Mouse (Mus musculus): ENCODE results near the gene Zcchc9. TPM values are rescaled to one million over a fixed set of nuclear protein-coding genes. Genes with fewer than 3 reads are reported as not detected.

The Zcchc9 gene
- polyA plus RNA-seq (2014; fragmentation: Nextera tagmentation; extraction: Ambion mirVana), result 31.4 and 32.6 TPM in 2 replicates

- Histone ChIP-seq H3K4me2 (peak within 1 kb of the TSS; percentile 79), H3K27ac (ENCODE audit: low read depth, low read length) (peak within 1 kb of the TSS; percentile 92), H3K9me3 (ENCODE audit: control insufficient read depth, low read length) (no peaks in the 10 kb centered on the region), H3K27me3 (replicated peaks; ENCODE audit: control insufficient read depth, insufficient read depth, low read length) (no peaks in the 10 kb centered on the region), H3K9ac (ENCODE audit: low read depth, low read length) (peak within 1 kb of the TSS; percentile 98), H3K4me1 (replicated peaks; ENCODE audit: control insufficient read depth, insufficient read depth, low read length) (0 out of 2 replicates have a peak, but pooled peaks cover 3% of the 10 kb centered on the region), H3K36me3 (ENCODE audit: control insufficient read depth, insufficient read depth, low read length) (peaks cover 13% of the 10 kb centered on the region), H3K4me3 (ENCODE audit: low read depth, low read length) (peak within 1 kb of the TSS; percentile 96)
- under 1% methylated on average over 50 of the region's 50 CpGs for WGBS
- ATAC-seq (replicated peaks; ENCODE audit: low FRiP score), result peak; percentile 97
- peak; percentile 88 for DNase-seq (ENCODE audit: low spot score)
Observed at GRCm38 (mm10) chr13:91807155-91807839, at the start of gene Zcchc9. TSS of gene Zcchc9 (minus strand) at chr13:91807705.

- no peaks in the 10 kb centered on the region for H3K36me3 ChIP-seq (ENCODE audit: control insufficient read depth, insufficient read depth, low read length)
- H3K4me2 ChIP-seq, result no peak overlapping the region
- WGBS, result 74% methylated on average over 3 of the region's 3 CpGs
- no peak overlapping the region for H3K9ac ChIP-seq (ENCODE audit: low read depth, low read length)
- no peak overlapping the region for H3K4me3 ChIP-seq (ENCODE audit: low read depth, low read length)
- no peaks in the 10 kb centered on the region for H3K4me1 ChIP-seq (replicated peaks; ENCODE audit: control insufficient read depth, insufficient read depth, low read length)
- no peak overlapping the region for H3K27ac ChIP-seq (ENCODE audit: low read depth, low read length)
- H3K27me3 ChIP-seq (replicated peaks; ENCODE audit: control insufficient read depth, insufficient read depth, low read length), result no peaks in the 10 kb centered on the region
- DNase-seq (ENCODE audit: low spot score), result no peak
- ATAC-seq (replicated peaks; ENCODE audit: low FRiP score), result no peak
- no peaks in the 10 kb centered on the region for H3K9me3 ChIP-seq (ENCODE audit: control insufficient read depth, low read length)
Observed at GRCm38 (mm10) chr13:91854412-91854811, 46.9 kb upstream of the Zcchc9 start.

- DNase-seq (ENCODE audit: low spot score), result no peak
- Histone ChIP-seq H3K4me2 (no peak overlapping the region), H3K27ac (ENCODE audit: low read depth, low read length) (no peak overlapping the region), H3K36me3 (ENCODE audit: control insufficient read depth, insufficient read depth, low read length) (no peaks in the 10 kb centered on the region), H3K27me3 (replicated peaks; ENCODE audit: control insufficient read depth, insufficient read depth, low read length) (no peaks in the 10 kb centered on the region), H3K4me3 (ENCODE audit: low read depth, low read length) (no peak overlapping the region), H3K9me3 (ENCODE audit: control insufficient read depth, low read length) (no peaks in the 10 kb centered on the region), H3K4me1 (replicated peaks; ENCODE audit: control insufficient read depth, insufficient read depth, low read length) (no peaks in the 10 kb centered on the region), H3K9ac (ENCODE audit: low read depth, low read length) (no peak overlapping the region)
- ATAC-seq (replicated peaks; ENCODE audit: low FRiP score), result no peak
Observed at GRCm38 (mm10) chr13:91827876-91828275, 20.4 kb upstream of the Zcchc9 start.

- ATAC-seq (replicated peaks; ENCODE audit: low FRiP score) (no peak), DNase-seq (ENCODE audit: low spot score) (no peak)
- 84% methylated on average over 2 of the region's 2 CpGs for WGBS
- Histone ChIP-seq H3K36me3 (ENCODE audit: control insufficient read depth, insufficient read depth, low read length) (no peaks in the 10 kb centered on the region), H3K9ac (ENCODE audit: low read depth, low read length) (no peak overlapping the region), H3K27me3 (replicated peaks; ENCODE audit: control insufficient read depth, insufficient read depth, low read length) (no peaks in the 10 kb centered on the region), H3K9me3 (ENCODE audit: control insufficient read depth, low read length) (no peaks in the 10 kb centered on the region), H3K4me1 (replicated peaks; ENCODE audit: control insufficient read depth, insufficient read depth, low read length) (no peaks in the 10 kb centered on the region), H3K4me2 (no peak overlapping the region), H3K27ac (ENCODE audit: low read depth, low read length) (no peak overlapping the region), H3K4me3 (ENCODE audit: low read depth, low read length) (no peak overlapping the region)
Observed at GRCm38 (mm10) chr13:91826066-91826465, 18.6 kb upstream of the Zcchc9 start.

DNA sequence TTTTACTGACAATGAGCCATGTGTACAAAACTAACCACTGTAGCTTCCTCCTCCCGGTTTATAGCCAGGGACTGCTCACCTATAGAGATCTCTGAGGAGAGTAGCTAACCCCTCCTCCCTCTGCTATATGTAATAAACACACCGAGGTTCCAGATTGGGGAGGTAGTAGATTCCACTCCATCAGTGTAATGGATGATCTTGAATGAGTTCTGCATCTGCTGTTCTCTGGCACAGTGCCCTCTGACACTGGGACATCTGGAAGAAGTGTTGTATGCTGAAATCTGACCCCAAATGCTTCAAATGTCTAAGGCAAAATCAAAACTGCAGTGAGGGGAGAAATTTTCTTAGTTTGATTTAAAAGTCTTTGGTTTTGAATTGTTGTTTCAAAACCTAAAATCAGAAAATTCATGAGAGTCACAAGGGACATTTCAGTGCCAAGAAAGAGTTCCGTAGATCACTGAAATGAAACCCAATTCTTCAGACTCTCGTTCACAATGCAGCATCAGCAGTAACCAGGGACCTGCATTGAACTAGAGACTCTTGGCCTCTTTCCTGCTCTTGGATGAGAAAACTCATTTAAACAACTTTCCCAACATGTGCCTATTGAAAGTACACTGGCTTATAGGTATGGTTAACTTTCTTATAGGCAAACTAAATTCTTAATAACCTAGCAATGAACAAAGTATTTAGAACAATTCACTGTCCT, 17.5 kb upstream of the Zcchc9 start:
- H3K27me3 ChIP-seq (replicated peaks; ENCODE audit: control insufficient read depth, insufficient read depth, low read length), result no peaks in the 10 kb centered on the region
- ATAC-seq (replicated peaks; ENCODE audit: low FRiP score) (no peak), DNase-seq (ENCODE audit: low spot score) (no peak)
- 68% methylated on average over 4 of the region's 4 CpGs for WGBS
- no peak overlapping the region for H3K9ac ChIP-seq (ENCODE audit: low read depth, low read length)
- no peak overlapping the region for H3K27ac ChIP-seq (ENCODE audit: low read depth, low read length)
- no peaks in the 10 kb centered on the region for H3K9me3 ChIP-seq (ENCODE audit: control insufficient read depth, low read length)
- no peaks in the 10 kb centered on the region for H3K36me3 ChIP-seq (ENCODE audit: control insufficient read depth, insufficient read depth, low read length)
- no peak overlapping the region for H3K4me2 ChIP-seq
- H3K4me3 ChIP-seq (ENCODE audit: low read depth, low read length), result no peak overlapping the region
- H3K4me1 ChIP-seq (replicated peaks; ENCODE audit: control insufficient read depth, insufficient read depth, low read length), result no peaks in the 10 kb centered on the region

- Histone ChIP-seq H3K9me3 (ENCODE audit: control insufficient read depth, low read length) (no peaks in the 10 kb centered on the region), H3K36me3 (ENCODE audit: control insufficient read depth, insufficient read depth, low read length) (no peaks in the 10 kb centered on the region), H3K9ac (ENCODE audit: low read depth, low read length) (no peak overlapping the region), H3K27me3 (replicated peaks; ENCODE audit: control insufficient read depth, insufficient read depth, low read length) (no peaks in the 10 kb centered on the region), H3K4me1 (replicated peaks; ENCODE audit: control insufficient read depth, insufficient read depth, low read length) (no peaks in the 10 kb centered on the region), H3K4me3 (ENCODE audit: low read depth, low read length) (no peak overlapping the region), H3K4me2 (no peak overlapping the region), H3K27ac (ENCODE audit: low read depth, low read length) (no peak overlapping the region)
- WGBS, result 75% methylated on average over 6 of the region's 6 CpGs
- ATAC-seq (replicated peaks; ENCODE audit: low FRiP score), result no peak
- DNase-seq (ENCODE audit: low spot score), result no peak
Observed at GRCm38 (mm10) chr13:91823735-91824134, 16.2 kb upstream of the Zcchc9 start.

GRCm38 (mm10) chr13:91814670-91815069, 7.2 kb upstream of the Zcchc9 start:
- Histone ChIP-seq H3K4me2 (no peak overlapping the region), H3K9ac (ENCODE audit: low read depth, low read length) (no peak overlapping the region), H3K4me1 (replicated peaks; ENCODE audit: control insufficient read depth, insufficient read depth, low read length) (no peaks in the 10 kb centered on the region), H3K27me3 (replicated peaks; ENCODE audit: control insufficient read depth, insufficient read depth, low read length) (no peaks in the 10 kb centered on the region), H3K36me3 (ENCODE audit: control insufficient read depth, insufficient read depth, low read length) (no peaks in the 10 kb centered on the region), H3K4me3 (ENCODE audit: low read depth, low read length) (no peak overlapping the region), H3K9me3 (ENCODE audit: control insufficient read depth, low read length) (peaks cover 2% of the 10 kb centered on the region; the same call in 1 of the 2 replicates), H3K27ac (ENCODE audit: low read depth, low read length) (no peak overlapping the region)
- DNase-seq (ENCODE audit: low spot score) (no peak), ATAC-seq (replicated peaks; ENCODE audit: low FRiP score) (no peak)
- 83% methylated on average over 5 of the region's 5 CpGs for WGBS

- Histone ChIP-seq H3K9ac (ENCODE audit: low read depth, low read length) (no peak overlapping the region), H3K4me3 (ENCODE audit: low read depth, low read length) (no peak overlapping the region), H3K9me3 (ENCODE audit: control insufficient read depth, low read length) (peaks cover 2% of the 10 kb centered on the region; the same call in 1 of the 2 replicates), H3K27ac (ENCODE audit: low read depth, low read length) (no peak overlapping the region), H3K4me1 (replicated peaks; ENCODE audit: control insufficient read depth, insufficient read depth, low read length) (0 out of 2 replicates have a peak, but pooled peaks cover 3% of the 10 kb centered on the region), H3K36me3 (ENCODE audit: control insufficient read depth, insufficient read depth, low read length) (peaks cover 11% of the 10 kb centered on the region), H3K4me2 (no peak overlapping the region), H3K27me3 (replicated peaks; ENCODE audit: control insufficient read depth, insufficient read depth, low read length) (no peaks in the 10 kb centered on the region)
- ATAC-seq (replicated peaks; ENCODE audit: low FRiP score) (no peak), DNase-seq (ENCODE audit: low spot score) (no peak)
- WGBS, result 31% methylated on average over 2 of the region's 2 CpGs
Observed at GRCm38 (mm10) chr13:91809476-91809875, 2.0 kb upstream of the Zcchc9 start.

Data from liver, embryonic 11.5 days (tissue).